ENCODE assay signal across 7 mouse cellular contexts in the genomic region with DNA sequence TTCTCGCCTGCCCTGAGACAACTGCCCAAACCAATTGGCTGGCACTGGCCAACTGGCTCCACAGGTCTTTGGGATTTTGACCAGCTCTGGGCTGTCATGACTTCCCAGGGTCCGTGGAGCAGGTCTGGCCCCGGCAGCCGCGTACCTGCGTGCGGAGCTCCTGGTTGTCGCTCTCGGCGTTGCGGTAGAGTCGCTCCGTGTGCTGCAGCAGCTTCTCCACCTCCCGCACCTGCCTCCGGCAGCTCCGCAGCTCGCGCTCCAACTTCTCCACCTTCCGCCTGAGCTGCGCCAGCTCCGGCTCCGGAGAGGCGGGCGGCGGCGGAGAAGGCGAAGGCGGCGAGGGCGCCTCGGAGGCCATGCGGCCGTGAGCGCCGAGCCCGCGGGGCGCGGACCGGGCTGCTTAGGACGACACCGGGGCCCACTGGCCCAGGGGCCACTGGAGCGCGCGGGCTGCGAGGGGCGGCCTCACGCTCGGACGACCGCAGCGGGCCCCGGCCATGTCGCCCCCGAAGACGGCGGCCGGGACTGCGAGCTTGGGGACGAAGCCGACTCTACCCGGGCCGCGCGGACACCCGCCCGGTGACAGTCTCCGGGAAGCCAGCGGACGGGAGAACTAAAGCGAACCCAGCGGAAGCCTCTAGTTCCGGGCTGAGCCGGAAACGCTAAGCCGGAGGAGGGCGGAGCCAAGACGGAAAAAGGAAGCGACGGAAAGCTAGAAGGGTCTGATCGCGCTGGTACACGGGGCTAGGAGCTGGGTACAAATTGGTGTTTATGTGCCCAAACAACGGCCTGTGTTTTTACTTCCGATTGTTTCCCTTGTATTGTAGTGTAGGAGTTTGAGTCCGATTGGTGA. TPM values are rescaled to one million over a fixed set of nuclear protein-coding genes. Genes with fewer than 3 reads are reported as not detected.
A peak's percentile ranks its signal among the peaks of the same experiment; 100 is the strongest.
DNase-seq lines count a peak whose midpoint lies in the region; ATAC-seq lines count a peak whose summit lies in the region.

Gene Aggf1 (minus strand): TSS at position 652 of the 853 bp plus-strand sequence.

- H3K9me3 ChIP-seq in embryonic facial prominence, embryonic 11.5 days (replicated peaks; ENCODE audit: control insufficient read depth, low read length), result no peaks in the 10 kb centered on the region
- no peaks in the 10 kb centered on the region for H3K9me3 ChIP-seq in limb, embryonic 10.5 days (replicated peaks)
- no peaks in the 10 kb centered on the region for H3K9me3 ChIP-seq in midbrain, embryonic 13.5 days

- ATAC-seq in embryonic facial prominence, embryonic 11.5 days (replicated peaks; ENCODE audit: insufficient number of reproducible peaks, low FRiP score, low TSS enrichment, low read depth), result peak; percentile 96
- ATAC-seq in granulocyte monocyte progenitor cell, adult 5-6 weeks (replicated peaks; ENCODE audit: poor library complexity, severe bottlenecking), result peak; percentile 94
- peak; percentile 99 for ATAC-seq in midbrain, embryonic 13.5 days

- peak within 1 kb of the TSS; percentile 94 for H3K9ac ChIP-seq in embryonic facial prominence, embryonic 11.5 days (replicated peaks; ENCODE audit: low read length)
- H3K9ac ChIP-seq in midbrain, embryonic 13.5 days (replicated peaks), result peak within 1 kb of the TSS; percentile 98

- under 1% methylated on average over 86 of the region's 86 CpGs for WGBS in embryonic facial prominence, embryonic 11.5 days
- WGBS in limb, embryonic 10.5 days, result under 1% methylated on average over 86 of the region's 86 CpGs
- under 1% methylated on average over 86 of the region's 86 CpGs for WGBS in midbrain, embryonic 13.5 days

- peak within 1 kb of the TSS; percentile 99 for H3K4me3 ChIP-seq in embryonic facial prominence, embryonic 11.5 days (ENCODE audit: low read depth, low read length)
- peak within 1 kb of the TSS; percentile 93 for H3K4me3 ChIP-seq in limb, embryonic 10.5 days
- H3K4me3 ChIP-seq in midbrain, embryonic 13.5 days (replicated peaks), result peak within 1 kb of the TSS; percentile 100

- no peaks in the 10 kb centered on the region for H3K4me1 ChIP-seq in embryonic facial prominence, embryonic 11.5 days (ENCODE audit: control insufficient read depth, insufficient read depth, low read length)
- peaks cover 13% of the 10 kb centered on the region for H3K4me1 ChIP-seq in limb, embryonic 10.5 days
- peaks cover 25% of the 10 kb centered on the region for H3K4me1 ChIP-seq in midbrain, embryonic 13.5 days (replicated peaks)

- H3K4me2 ChIP-seq in embryonic facial prominence, embryonic 11.5 days (ENCODE audit: low read depth, low read length), result peak within 1 kb of the TSS; percentile 87
- peak within 1 kb of the TSS; percentile 89 for H3K4me2 ChIP-seq in midbrain, embryonic 13.5 days (replicated peaks)

- no peaks in the 10 kb centered on the region for H3K36me3 ChIP-seq in embryonic facial prominence, embryonic 11.5 days (replicated peaks; ENCODE audit: control insufficient read depth, insufficient read depth, low read depth, low read length)
- H3K36me3 ChIP-seq in limb, embryonic 10.5 days, result peaks cover 13% of the 10 kb centered on the region
- H3K36me3 ChIP-seq in midbrain, embryonic 13.5 days, result peaks cover 12% of the 10 kb centered on the region

- H3K27ac ChIP-seq in embryonic facial prominence, embryonic 11.5 days (replicated peaks; ENCODE audit: low read depth, low read length), result no peak within 1 kb of the TSS
- H3K27ac ChIP-seq in limb, embryonic 10.5 days, result peak within 1 kb of the TSS; percentile 87
- peak within 1 kb of the TSS; percentile 66 for H3K27ac ChIP-seq in midbrain, embryonic 13.5 days

- no peaks in the 10 kb centered on the region for H3K27me3 ChIP-seq in embryonic facial prominence, embryonic 11.5 days (ENCODE audit: control insufficient read depth, insufficient read depth, low read length)
- H3K27me3 ChIP-seq in limb, embryonic 10.5 days (ENCODE audit: low read depth, poor library complexity, severe bottlenecking), result no peaks in the 10 kb centered on the region
- H3K27me3 ChIP-seq in midbrain, embryonic 13.5 days, result no peaks in the 10 kb centered on the region

- DNase-seq in adrenal gland, postnatal 14 days, result peak; percentile 95
- peak; percentile 96 for DNase-seq in embryonic facial prominence, embryonic 11.5 days (ENCODE audit: low spot score)
- DNase-seq in kidney, adult 11 months, result peak; percentile 88
- peak; percentile 89 for DNase-seq in limb, embryonic 10.5 days (ENCODE audit: low spot score)
- peak; percentile 80 for DNase-seq in spleen, adult 12 weeks (ENCODE audit: low spot score)

RNA-seq across cellular contexts. Expression of gene Aggf1, which starts in this region (rescaled TPM):
- total RNA-seq in adrenal gland, postnatal 14 days (2021), result 33.8 and 34.1 TPM in 2 replicates
- 48.0 and 48.5 TPM in 2 replicates for polyA plus RNA-seq in embryonic facial prominence, embryonic 11.5 days (2014; fragmentation: Nextera tagmentation; extraction: Ambion mirVana)
- total RNA-seq in granulocyte monocyte progenitor cell, adult 5-6 weeks (2014; fragmentation: Nextera tagmentation), result 28.1 and 37.4 TPM in 2 replicates
- 41.3 and 52.6 TPM in 2 replicates for total RNA-seq in granulocyte monocyte progenitor cell, adult 5-6 weeks (2017)
- 38.9 and 44.6 TPM in 2 replicates for polyA plus RNA-seq in limb, embryonic 10.5 days (2016; fragmentation: Nextera tagmentation; extraction: Ambion mirVana)
- polyA plus RNA-seq in midbrain, embryonic 13.5 days (2015; fragmentation: Nextera tagmentation; extraction: Ambion mirVana), result 41.6 and 45.1 TPM in 2 replicates
